Mouse (Mus musculus): ENCODE data around the gene Fibp. TPM values are rescaled to one million over a fixed set of nuclear protein-coding genes. Genes with fewer than 3 reads are reported as not detected.

Fibp gene
- 53.1 and 66.3 TPM in 2 replicates for polyA plus RNA-seq (2011; ENCODE audit: insufficient read length, low read depth, missing spikeins)

DNA sequence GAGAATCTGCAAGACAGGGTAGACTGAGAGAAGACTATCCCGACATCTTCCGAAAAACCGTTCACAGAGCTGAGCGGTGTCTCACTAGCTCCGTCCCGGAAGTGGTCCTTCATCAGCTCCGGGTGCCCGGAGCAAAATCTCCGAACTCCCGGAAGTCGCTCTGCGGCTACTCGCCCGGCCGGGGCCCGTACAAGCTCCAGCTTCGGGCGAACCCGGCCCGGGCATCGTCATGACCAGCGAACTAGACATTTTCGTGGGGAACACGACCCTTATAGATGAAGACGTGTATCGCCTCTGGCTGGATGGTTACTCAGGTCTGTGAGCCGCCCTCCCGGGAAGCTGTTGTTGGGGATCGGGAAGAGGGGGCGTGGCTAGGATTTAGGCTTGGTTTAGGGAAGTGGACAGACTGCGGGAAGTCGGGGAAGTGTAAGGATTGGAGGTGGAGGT, at the start of gene Fibp:
Gene Fibp, plus strand, starts transcription at position 151 of the 447 bp plus-strand sequence.
- peaks cover 16% of the 10 kb centered on the region; the same call in 1 of the 2 replicates for H3K4me1 ChIP-seq (ENCODE audit: control insufficient read depth, insufficient read depth, low read length)
- TF ChIP-seq POLR2A (IDR thresholded peaks at IDR 0.05; ENCODE audit: low read depth, low read length) (peak; percentile 85), CTCF (IDR thresholded peaks at IDR 0.05; ENCODE audit: borderline replicate concordance, insufficient read depth, low read length) (no peak)
- peak within 1 kb of the TSS; percentile 84 for H3K4me3 ChIP-seq (ENCODE audit: insufficient read depth, low read length)
- H3K27ac ChIP-seq (ENCODE audit: insufficient read depth, low read length): peak within 1 kb of the TSS; percentile 82

DNA sequence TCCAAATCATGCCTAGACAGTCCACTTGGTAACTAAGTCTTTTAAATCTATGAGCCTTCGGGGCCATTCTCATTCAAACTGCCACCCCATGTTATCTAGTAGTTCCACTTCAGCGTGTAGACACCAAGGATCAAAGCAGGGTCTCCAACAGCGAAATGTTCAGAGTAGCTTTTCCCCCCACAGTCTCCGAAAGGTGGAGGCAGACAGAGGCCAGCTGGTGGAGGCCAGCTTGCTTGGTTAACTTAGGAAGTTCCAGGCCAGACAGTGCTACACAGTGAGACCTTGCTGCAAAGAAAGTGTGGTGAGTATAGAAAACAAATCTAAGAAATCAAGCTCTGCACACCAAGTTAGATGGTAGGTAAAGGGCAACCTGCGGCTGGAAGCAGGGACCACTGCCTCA, 49.8 kb upstream of the Fibp start:
- no peak for TF ChIP-seq POLR2A (IDR thresholded peaks at IDR 0.05; ENCODE audit: low read depth, low read length)
- TF ChIP-seq CTCF (IDR thresholded peaks at IDR 0.05; ENCODE audit: borderline replicate concordance, insufficient read depth, low read length): no peak
- Histone ChIP-seq H3K27ac (ENCODE audit: insufficient read depth, low read length) (no peak overlapping the region), H3K4me3 (ENCODE audit: insufficient read depth, low read length) (no peak overlapping the region), H3K4me1 (ENCODE audit: control insufficient read depth, insufficient read depth, low read length) (peaks cover 4% of the 10 kb centered on the region; the same call in 1 of the 2 replicates)

DNA sequence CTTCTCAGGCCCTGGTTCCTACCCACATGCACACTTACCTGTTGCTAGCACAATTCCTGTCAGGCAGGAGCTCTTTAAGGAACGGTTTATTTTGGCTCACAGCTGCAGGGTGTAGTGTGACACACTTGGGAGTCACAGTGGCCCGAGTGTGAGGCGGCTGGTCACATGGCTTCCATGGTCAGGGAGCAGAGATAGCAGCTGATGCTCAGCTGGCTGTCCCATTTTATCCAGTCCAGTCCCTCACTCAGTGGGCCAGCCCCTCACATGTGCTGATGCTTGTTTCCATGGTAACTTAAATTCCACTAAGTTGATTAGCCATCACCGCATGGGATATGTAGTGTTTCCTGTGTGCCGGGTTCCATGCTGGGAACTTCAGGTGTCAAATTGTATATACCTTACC, 48.5 kb upstream of the Fibp start:
- H3K27ac ChIP-seq (ENCODE audit: insufficient read depth, low read length): no peak overlapping the region

DNA sequence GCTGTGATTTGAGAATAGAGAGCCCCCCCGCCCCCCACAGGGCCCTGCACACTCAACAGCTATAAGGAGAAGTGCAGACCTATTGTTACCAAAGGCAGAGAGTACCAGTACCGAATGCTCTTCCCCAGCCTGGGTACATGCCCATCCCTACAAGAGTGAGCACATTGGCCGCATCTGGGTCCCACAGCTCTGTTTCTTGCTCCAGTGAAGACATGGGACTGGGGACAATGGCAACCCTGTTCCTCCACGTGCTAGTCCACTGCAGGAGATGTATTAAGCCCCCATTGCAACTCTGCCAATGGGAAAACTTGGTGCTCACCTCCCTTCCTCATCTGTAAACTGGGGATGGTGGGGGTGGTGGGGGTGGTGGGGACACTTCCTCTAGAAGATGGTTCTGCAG, 46.6 kb upstream of the Fibp start:
- H3K4me1 ChIP-seq (ENCODE audit: control insufficient read depth, insufficient read depth, low read length): no peaks in the 10 kb centered on the region
- no peak overlapping the region for H3K27ac ChIP-seq (ENCODE audit: insufficient read depth, low read length)
- TF ChIP-seq POLR2A (IDR thresholded peaks at IDR 0.05; ENCODE audit: low read depth, low read length) (no peak), CTCF (IDR thresholded peaks at IDR 0.05; ENCODE audit: borderline replicate concordance, insufficient read depth, low read length) (no peak)
- no peak overlapping the region for H3K4me3 ChIP-seq (ENCODE audit: insufficient read depth, low read length)

More for the DNA sequence above, 48.5 kb upstream of the Fibp start:
- H3K4me1 ChIP-seq (ENCODE audit: control insufficient read depth, insufficient read depth, low read length): no peaks in the 10 kb centered on the region
- no peak overlapping the region for H3K4me3 ChIP-seq (ENCODE audit: insufficient read depth, low read length)
- TF ChIP-seq POLR2A (IDR thresholded peaks at IDR 0.05; ENCODE audit: low read depth, low read length): no peak
- no peak for TF ChIP-seq CTCF (IDR thresholded peaks at IDR 0.05; ENCODE audit: borderline replicate concordance, insufficient read depth, low read length)

DNA sequence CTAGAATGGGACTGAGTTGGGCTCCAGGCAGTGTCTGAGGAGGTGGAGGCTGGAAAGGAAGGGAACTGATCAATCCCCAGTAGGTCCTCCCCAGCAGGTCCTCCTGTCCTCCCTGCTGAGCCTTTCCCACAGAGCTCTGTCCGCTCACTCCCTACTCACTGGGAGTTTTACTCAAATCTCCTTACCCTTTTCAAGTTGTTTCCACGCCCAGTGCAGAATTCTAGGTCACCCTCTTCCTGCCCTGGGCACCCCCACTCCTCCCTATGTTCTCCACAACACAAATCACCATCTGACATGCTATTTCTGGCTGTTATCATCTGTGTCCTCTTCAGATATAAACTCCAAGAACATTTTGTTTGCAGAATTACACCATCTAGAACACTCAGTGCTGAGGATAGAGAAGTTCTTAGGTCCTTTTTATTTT, 45.9 kb upstream of the Fibp start:
- Histone ChIP-seq H3K27ac (ENCODE audit: insufficient read depth, low read length) (no peak overlapping the region), H3K4me1 (ENCODE audit: control insufficient read depth, insufficient read depth, low read length) (no peaks in the 10 kb centered on the region)
- no peak for TF ChIP-seq CTCF (IDR thresholded peaks at IDR 0.05; ENCODE audit: borderline replicate concordance, insufficient read depth, low read length)
- no peak for TF ChIP-seq POLR2A (IDR thresholded peaks at IDR 0.05; ENCODE audit: low read depth, low read length)

DNA sequence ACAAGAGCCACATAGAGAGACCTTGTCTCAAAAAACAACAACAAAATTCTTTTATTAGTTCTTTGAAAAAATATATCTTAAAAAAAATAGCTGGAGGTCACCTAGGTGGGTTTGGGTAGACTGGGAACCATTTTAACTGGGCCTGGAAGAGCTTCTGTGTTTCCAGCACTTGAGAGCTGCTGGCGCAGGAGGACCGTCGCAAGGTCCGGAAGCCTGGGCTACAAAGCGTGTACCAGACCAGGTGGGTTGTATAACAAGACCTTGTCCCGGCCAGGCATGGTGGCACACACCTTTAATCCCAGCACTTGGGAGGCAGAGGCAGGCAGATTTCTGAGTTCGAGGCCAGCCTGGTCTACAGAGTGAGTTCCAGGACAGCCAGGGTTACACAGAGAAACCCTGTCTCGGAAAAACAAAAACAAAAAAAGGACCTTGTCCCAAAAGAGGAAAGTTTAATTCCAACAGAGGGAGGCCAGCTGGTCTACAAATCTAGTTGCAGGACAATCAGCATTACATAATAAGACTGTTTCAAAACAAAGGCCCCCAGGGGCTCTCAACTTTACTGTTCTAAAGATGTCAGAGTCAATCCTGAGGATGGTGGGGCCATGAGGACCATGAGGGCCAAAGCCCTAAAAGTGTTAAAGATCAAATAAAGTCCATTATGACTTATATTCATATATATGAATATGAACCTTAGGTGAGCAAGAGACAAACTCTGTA, 41.5 kb upstream of the Fibp start:
- no peaks in the 10 kb centered on the region for H3K4me1 ChIP-seq (ENCODE audit: control insufficient read depth, insufficient read depth, low read length)

More for the DNA sequence above, 45.9 kb upstream of the Fibp start:
- H3K4me3 ChIP-seq (ENCODE audit: insufficient read depth, low read length): no peak overlapping the region

DNA sequence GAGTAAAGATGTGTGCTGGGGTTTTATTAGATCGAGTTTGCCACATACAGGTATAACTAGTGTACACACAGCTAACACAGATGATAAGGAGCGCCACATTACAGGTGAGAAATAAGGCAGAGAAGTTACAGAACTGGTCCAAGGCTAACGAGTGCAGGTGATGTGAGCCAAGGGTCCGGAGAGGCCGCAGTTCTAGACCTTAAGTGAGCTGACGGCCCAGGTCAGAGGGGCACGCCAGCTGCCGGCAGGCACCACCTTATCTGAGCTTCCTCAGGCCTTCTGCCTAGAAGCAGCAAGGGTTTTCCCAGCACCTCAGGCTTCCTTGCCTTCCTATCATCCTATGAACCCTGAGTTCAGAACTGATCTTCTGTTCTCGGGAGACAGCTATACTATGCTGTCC, 40.8 kb upstream of the Fibp start:
- TF ChIP-seq POLR2A (IDR thresholded peaks at IDR 0.05; ENCODE audit: low read depth, low read length) (no peak), CTCF (IDR thresholded peaks at IDR 0.05; ENCODE audit: borderline replicate concordance, insufficient read depth, low read length) (no peak)
- H3K4me1 ChIP-seq (ENCODE audit: control insufficient read depth, insufficient read depth, low read length): no peaks in the 10 kb centered on the region
- H3K4me3 ChIP-seq (ENCODE audit: insufficient read depth, low read length): no peak overlapping the region
- H3K27ac ChIP-seq (ENCODE audit: insufficient read depth, low read length): no peak overlapping the region

More for the DNA sequence above, 41.5 kb upstream of the Fibp start:
- TF ChIP-seq CTCF (IDR thresholded peaks at IDR 0.05; ENCODE audit: borderline replicate concordance, insufficient read depth, low read length) (no peak), POLR2A (IDR thresholded peaks at IDR 0.05; ENCODE audit: low read depth, low read length) (no peak)
- Histone ChIP-seq H3K27ac (ENCODE audit: insufficient read depth, low read length) (no peak overlapping the region), H3K4me3 (ENCODE audit: insufficient read depth, low read length) (no peak overlapping the region)

DNA sequence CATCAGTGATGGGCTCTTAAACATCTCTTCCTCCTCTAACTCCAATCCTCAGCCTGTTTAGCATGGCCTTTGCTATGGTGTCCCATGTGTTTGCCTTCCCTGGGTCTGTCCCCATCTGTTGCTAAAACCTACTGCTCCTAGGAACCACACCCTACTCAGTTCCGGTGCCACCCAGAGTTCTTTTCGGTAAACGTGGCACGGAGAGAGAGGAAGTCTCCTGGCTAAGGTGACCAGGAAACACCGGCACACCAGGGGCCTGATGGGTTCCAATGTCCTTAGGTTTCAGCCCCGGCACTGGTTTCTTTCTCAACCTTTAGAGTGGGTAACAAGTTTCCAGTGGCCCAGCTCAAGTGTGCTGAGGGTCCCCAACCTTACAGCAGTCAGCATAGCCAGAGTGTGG, 39.8 kb upstream of the Fibp start:
- Histone ChIP-seq H3K27ac (ENCODE audit: insufficient read depth, low read length) (no peak overlapping the region), H3K4me3 (ENCODE audit: insufficient read depth, low read length) (no peak overlapping the region), H3K4me1 (ENCODE audit: control insufficient read depth, insufficient read depth, low read length) (no peaks in the 10 kb centered on the region)
- no peak for TF ChIP-seq CTCF (IDR thresholded peaks at IDR 0.05; ENCODE audit: borderline replicate concordance, insufficient read depth, low read length)
- TF ChIP-seq POLR2A (IDR thresholded peaks at IDR 0.05; ENCODE audit: low read depth, low read length): no peak

DNA sequence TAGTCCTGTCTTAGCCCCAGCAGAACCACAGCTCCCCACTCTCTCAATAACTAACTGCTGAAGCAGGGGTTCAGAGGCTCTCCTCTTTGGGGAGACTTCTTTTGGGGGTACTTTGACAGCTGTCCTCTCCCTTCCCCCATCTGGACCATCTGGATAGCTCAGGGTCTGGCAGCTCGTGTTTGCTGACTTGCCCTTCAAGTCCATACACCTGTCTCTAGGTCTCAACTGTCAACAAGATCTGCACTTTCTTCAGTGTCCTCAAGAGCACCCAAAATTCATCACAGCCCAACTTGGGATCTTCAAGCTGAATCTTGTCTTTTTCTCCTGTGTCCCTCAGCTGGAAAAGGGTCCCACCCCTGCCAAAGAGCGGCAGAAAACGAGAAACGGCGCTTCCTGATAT, 38.6 kb upstream of the Fibp start:
- no peak overlapping the region for H3K4me3 ChIP-seq (ENCODE audit: insufficient read depth, low read length)
- H3K4me1 ChIP-seq (ENCODE audit: control insufficient read depth, insufficient read depth, low read length): no peaks in the 10 kb centered on the region
- no peak overlapping the region for H3K27ac ChIP-seq (ENCODE audit: insufficient read depth, low read length)
- TF ChIP-seq CTCF (IDR thresholded peaks at IDR 0.05; ENCODE audit: borderline replicate concordance, insufficient read depth, low read length): no peak
- TF ChIP-seq POLR2A (IDR thresholded peaks at IDR 0.05; ENCODE audit: low read depth, low read length): no peak

DNA sequence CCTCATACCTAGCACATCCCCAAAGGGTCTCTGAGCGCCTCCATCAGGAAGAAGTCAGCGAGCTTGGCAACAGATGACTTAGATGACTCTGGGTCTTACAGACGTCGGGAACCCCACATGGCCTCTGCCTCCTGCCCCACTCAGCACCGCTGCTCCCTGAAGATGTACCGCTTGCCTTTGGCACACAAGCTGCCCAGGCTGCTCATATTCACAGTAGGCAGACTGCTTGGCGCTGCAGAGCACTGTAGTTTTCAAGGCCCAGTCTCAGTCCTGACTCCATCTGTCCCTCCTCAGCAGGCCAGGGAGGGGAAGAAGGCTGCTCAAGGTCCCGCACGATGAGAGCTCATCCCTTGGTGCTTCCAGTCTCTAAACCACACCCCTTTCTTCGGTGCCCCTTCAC, 38.1 kb upstream of the Fibp start:
- TF ChIP-seq POLR2A (IDR thresholded peaks at IDR 0.05; ENCODE audit: low read depth, low read length) (no peak), CTCF (IDR thresholded peaks at IDR 0.05; ENCODE audit: borderline replicate concordance, insufficient read depth, low read length) (no peak)
- Histone ChIP-seq H3K27ac (ENCODE audit: insufficient read depth, low read length) (no peak overlapping the region), H3K4me1 (ENCODE audit: control insufficient read depth, insufficient read depth, low read length) (no peaks in the 10 kb centered on the region), H3K4me3 (ENCODE audit: insufficient read depth, low read length) (no peak overlapping the region)
